Mouse (Mus musculus) thymus, postnatal 25 days (tissue): Measurements from ENCODE around the gene Nsun4.

ENCODE experiments used
- DNase-seq: peaks from one replicate; pipeline ENCODE4 v3.0.0; 2022

Gene Nsun4

GRCm38 (mm10) chr4:116053399-116053961 is at the start of gene Nsun4:
Nsun4 (minus strand) TSS chr4:116053876.
- peak; percentile 92 for DNase-seq

GRCm38 (mm10) chr4:116100959-116101358 is 47.3 kb upstream of the Nsun4 start:
- no peak for DNase-seq

- DNase-seq = no peak
These were observed 43.5 kb upstream of the Nsun4 start for GRCm38 (mm10) chr4:116097211-116097610.

GRCm38 (mm10) chr4:116096291-116096690 is 42.6 kb upstream of the Nsun4 start:
- no peak for DNase-seq

- peak; percentile 9 for DNase-seq
These were observed 35.0 kb upstream of the Nsun4 start for GRCm38 (mm10) chr4:116088510-116089249.

- no peak for DNase-seq
These were observed 23.8 kb upstream of the Nsun4 start for GRCm38 (mm10) chr4:116077240-116078095.

- DNase-seq = no peak
These were observed 22.9 kb upstream of the Nsun4 start for GRCm38 (mm10) chr4:116076369-116077231.

- DNase-seq = peak; percentile 75
These were observed 22.1 kb upstream of the Nsun4 start for GRCm38 (mm10) chr4:116075631-116076368.

- peak; percentile 95 for DNase-seq
These were observed 21.4 kb upstream of the Nsun4 start, which contains the start of the genes Uqcrh and Lrrc41 for GRCm38 (mm10) chr4:116074861-116075620. Uqcrh (minus strand) TSS chr4:116075071. Lrrc41 (plus strand) TSS chr4:116075269.

GRCm38 (mm10) chr4:116074145-116074675 is 20.5 kb upstream of the Nsun4 start:
- peak; percentile 19 for DNase-seq

GRCm38 (mm10) chr4:116073146-116073545 is 19.5 kb upstream of the Nsun4 start:
- DNase-seq = no peak

GRCm38 (mm10) chr4:116070116-116070515 is 16.4 kb upstream of the Nsun4 start:
- no peak for DNase-seq

- DNase-seq = no peak
These were observed 10.2 kb upstream of the Nsun4 start for GRCm38 (mm10) chr4:116063855-116064254.

- no peak for DNase-seq
These were observed 5.5 kb upstream of the Nsun4 start for GRCm38 (mm10) chr4:116059012-116059726.

- no peak for DNase-seq
These were observed 3.9 kb upstream of the Nsun4 start for GRCm38 (mm10) chr4:116057559-116057958.

- DNase-seq = peak; percentile 69
These were observed 966 bp downstream of the Nsun4 start for GRCm38 (mm10) chr4:116052526-116053293.

- no peak for DNase-seq
These were observed 4.5 kb downstream of the Nsun4 start for GRCm38 (mm10) chr4:116049211-116049610.

GRCm38 (mm10) chr4:116048130-116048920 is 5.4 kb downstream of the Nsun4 start:
- DNase-seq = no peak
